Mouse (Mus musculus) ES-E14 (cell line): Measurements from ENCODE around the gene Rap1a. TPM values are rescaled to one million over a fixed set of nuclear protein-coding genes. Genes with fewer than 3 reads are reported as not detected.
A peak's percentile ranks its signal among the peaks of the same experiment; 100 is the strongest.

ENCODE experiments used
- DNase-seq: peaks from one replicate; pipeline ENCODE4 v3.0.0-alpha.2; 2013; ENCODE audit warnings: low read depth, low spot score
- H3K27ac ChIP-seq: 2 replicates; pipeline ENCODE4 v1.5.1; 2012; ENCODE audit warnings: low read depth, mild to moderate bottlenecking, low read length, moderate library complexity, mixed read lengths; ENCODE audit not compliant: poor library complexity, insufficient read depth, severe bottlenecking
- H3K36me3 ChIP-seq: 2 replicates; pipeline ENCODE4 v1.6.1; 2012; ENCODE audit warnings: mild to moderate bottlenecking, low read length, moderate library complexity, mixed read lengths; ENCODE audit not compliant: control insufficient read depth, poor library complexity, insufficient read depth, severe bottlenecking
- H3K4me1 ChIP-seq, 2 experiments: fragments of 150-350 bp in 1 of 2; sonication (generic) in 1 of 2; 2 replicates each; pipeline ENCODE4 v1.6.1; 2012; ENCODE audit warnings: low read length in 2 of 2, mild to moderate bottlenecking in 1 of 2, mixed read lengths in 1 of 2; ENCODE audit not compliant: control insufficient read depth in 2 of 2, insufficient read depth in 2 of 2, poor library complexity in 1 of 2
- H3K4me3 ChIP-seq, 2 experiments: fragments of 150-350 bp in 1 of 2; sonication (generic) in 1 of 2; 2 replicates each; pipeline ENCODE4 v1.5.1; 2012; ENCODE audit warnings: low read length in 2 of 2, low read depth in 1 of 2, mild to moderate bottlenecking in 1 of 2, mixed read lengths in 1 of 2; ENCODE audit not compliant: insufficient read depth in 1 of 2, poor library complexity in 1 of 2, severe bottlenecking in 1 of 2
- H3K9ac ChIP-seq: 2 replicates; pipeline ENCODE4 v1.6.1; 2012; ENCODE audit warnings: low read depth, mild to moderate bottlenecking, low read length, mixed read lengths; ENCODE audit not compliant: poor library complexity, insufficient read depth, severe bottlenecking
- H3K9me3 ChIP-seq: fragments of 150-350 bp; sonication (generic); 2 replicates; pipeline ENCODE4 v1.6.1; 2012; ENCODE audit warnings: low read depth, mild to moderate bottlenecking, low read length; ENCODE audit not compliant: control insufficient read depth, insufficient read depth
- CHD2 ChIP-seq: IDR thresholded peaks from 2 replicates; pipeline ENCODE4 v1.6.1; 2014; ENCODE audit warnings: mild to moderate bottlenecking, low read depth, low read length, inconsistent platforms
- HCFC1 ChIP-seq: IDR thresholded peaks from 2 replicates; pipeline ENCODE4 v1.6.1; 2012; ENCODE audit warnings: low read length, inconsistent platforms, borderline replicate concordance; ENCODE audit not compliant: insufficient read depth
- MAFK ChIP-seq: IDR thresholded peaks from 2 replicates; pipeline ENCODE4 v1.6.1; 2014; ENCODE audit warnings: mild to moderate bottlenecking, low read depth, low read length, inconsistent platforms; ENCODE audit not compliant: insufficient read depth
- ZC3H11A ChIP-seq: IDR thresholded peaks from 2 replicates; pipeline ENCODE4 v1.6.1; 2012; ENCODE audit warnings: low read depth, mild to moderate bottlenecking, inconsistent platforms, low read length, borderline replicate concordance
- ZNF384 ChIP-seq: IDR thresholded peaks from 2 replicates; pipeline ENCODE4 v1.6.1; 2012; ENCODE audit warnings: low read depth, low read length, inconsistent platforms
- in situ Hi-C, 2 experiments: fragments of 600-800 bp; cut with MboI; formaldehyde crosslinking; loops; one replicate each; pipeline ENCODE4 v1.15.1; 2025; ENCODE audit warnings: low sequenced_read_pairs in 2 of 2, inconsistent platforms in 1 of 2; ENCODE audit not compliant: unreplicated experiment in 2 of 2
- total RNA-seq: library from RNA; depleted of rRNA; stranded (reverse); fragments of 300-350 nt; gene quantifications from 2 replicates; pipeline ENCODE4 v1.2.3, GENCODE M21; 2012

Gene Rap1a
- total RNA-seq, 1 experiment: 23.2 TPM

- peaks cover 2% of the 10 kb centered on the region; the same call in 1 of the 2 replicates for H3K36me3 ChIP-seq
- no peak for DNase-seq
- in situ Hi-C loops: no loop called here
Observed at GRCm38 (mm10) chr3:105733538-105733937, 67.6 kb downstream of the Rap1a start.

GRCm38 (mm10) chr3:105732360-105732759 is 68.8 kb downstream of the Rap1a start:
- in situ Hi-C loops: no loop called here
- Histone ChIP-seq H3K9ac (no peak overlapping the region), H3K36me3 (peaks cover 2% of the 10 kb centered on the region; the same call in 1 of the 2 replicates), H3K27ac (no peak overlapping the region), H3K4me3 (no peak overlapping the region), H3K4me1 (no peaks in the 10 kb centered on the region), H3K9me3 (no peaks in the 10 kb centered on the region)
- TF ChIP-seq ZNF384 (no peak), MAFK (peak; percentile 60), HCFC1 (no peak)
- DNase-seq: no peak

More at GRCm38 (mm10) chr3:105733538-105733937, 67.6 kb downstream of the Rap1a start:
- Histone ChIP-seq H3K9ac (no peak overlapping the region), H3K9me3 (no peaks in the 10 kb centered on the region), H3K4me1 (no peaks in the 10 kb centered on the region), H3K27ac (no peak overlapping the region), H3K4me3 (no peak overlapping the region)
- TF ChIP-seq ZNF384: no peak
- TF ChIP-seq MAFK: no peak
- no peak for TF ChIP-seq CHD2
- no peak for TF ChIP-seq HCFC1
- TF ChIP-seq ZC3H11A: no peak

- DNase-seq: no peak
- Histone ChIP-seq H3K27ac (no peak overlapping the region), H3K36me3 (no peaks in the 10 kb centered on the region), H3K4me1 (no peaks in the 10 kb centered on the region), H3K9ac (no peak overlapping the region), H3K9me3 (no peaks in the 10 kb centered on the region), H3K4me3 (no peak overlapping the region)
- in situ Hi-C loops: no loop called here
- TF ChIP-seq MAFK: no peak
- TF ChIP-seq ZC3H11A: peak; percentile 67; the same call in 1 of the 2 replicates
Observed at GRCm38 (mm10) chr3:105726037-105726436, 75.1 kb downstream of the Rap1a start.

GRCm38 (mm10) chr3:105722510-105722909 is 78.6 kb downstream of the Rap1a start:
- Histone ChIP-seq H3K36me3 (no peaks in the 10 kb centered on the region), H3K9ac (no peak overlapping the region), H3K4me3 (no peak overlapping the region), H3K27ac (no peak overlapping the region), H3K4me1 (no peaks in the 10 kb centered on the region), H3K9me3 (no peaks in the 10 kb centered on the region)
- TF ChIP-seq CHD2 (no peak), MAFK (no peak), ZC3H11A (no peak), ZNF384 (no peak), HCFC1 (no peak)
- no peak for DNase-seq
- in situ Hi-C loops: no loop called here

- Histone ChIP-seq H3K9ac (no peak overlapping the region), H3K4me1 (no peaks in the 10 kb centered on the region), H3K4me3 (no peak overlapping the region), H3K27ac (no peak overlapping the region), H3K36me3 (no peaks in the 10 kb centered on the region), H3K9me3 (no peaks in the 10 kb centered on the region)
- no peak for TF ChIP-seq HCFC1
- TF ChIP-seq MAFK: no peak
- DNase-seq: no peak
- in situ Hi-C loops: no loop called here
Observed at GRCm38 (mm10) chr3:105721681-105722201, 79.4 kb downstream of the Rap1a start.
